Mouse (Mus musculus) urinary bladder, postnatal 36 days (tissue): ENCODE measurements around the gene Sh3bp1.
A peak's percentile ranks its signal among the peaks of the same experiment; 100 is the strongest.

Source experiments
- DNase-seq, 2 experiments: peaks; one replicate each; pipeline ENCODE4 v3.0.0; 2022; ENCODE audit warnings: low spot score in 2 of 2, mixed read lengths in 1 of 2

Gene Sh3bp1

GRCm38 (mm10) chr15:78899740-78900584 is at the start of gene Sh3bp1:
Gene Sh3bp1 (plus strand): TSS chr15:78899768.
- DNase-seq = peak; percentile 51 to 72

DNA sequence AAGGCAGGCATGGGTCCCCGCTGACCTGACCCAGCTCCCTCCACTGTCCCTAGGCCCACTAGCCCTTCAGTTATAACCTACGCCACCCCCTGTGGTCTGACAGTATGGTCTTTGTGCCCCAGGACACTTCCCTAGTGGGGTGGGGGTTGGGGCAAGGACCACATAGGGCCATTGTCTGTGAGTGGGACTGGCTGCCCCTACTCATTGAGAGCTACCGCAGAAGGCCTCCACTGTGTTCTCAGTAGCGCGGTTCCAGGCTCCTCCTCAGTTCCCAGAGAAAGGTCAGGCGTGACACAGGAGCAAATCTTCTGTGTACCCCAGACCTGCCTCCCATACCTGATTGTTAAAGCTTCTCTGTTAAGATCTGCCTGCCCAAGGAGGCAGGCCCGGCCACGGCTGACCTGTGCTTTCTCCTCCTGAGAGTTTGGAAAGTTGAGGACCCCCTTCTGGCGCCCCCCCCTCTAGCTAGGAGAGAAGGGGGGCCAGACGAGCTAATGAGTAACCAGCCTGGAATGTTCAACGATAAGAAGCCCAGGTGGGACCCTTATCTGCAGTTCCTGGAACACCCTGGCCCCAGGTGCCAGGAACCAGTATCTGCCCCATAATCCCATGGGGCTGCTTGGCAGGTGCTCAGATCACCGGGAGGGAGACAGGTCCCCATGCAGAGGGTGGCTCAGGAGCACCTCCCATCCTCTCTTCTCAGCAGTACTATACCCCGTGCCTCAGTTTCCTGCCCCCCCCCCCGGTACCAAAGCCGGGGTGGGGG is 49.3 kb upstream of the Sh3bp1 start:
- no peak for DNase-seq

GRCm38 (mm10) chr15:78850944-78851343 is 48.6 kb upstream of the Sh3bp1 start:
- no peak for DNase-seq

DNA sequence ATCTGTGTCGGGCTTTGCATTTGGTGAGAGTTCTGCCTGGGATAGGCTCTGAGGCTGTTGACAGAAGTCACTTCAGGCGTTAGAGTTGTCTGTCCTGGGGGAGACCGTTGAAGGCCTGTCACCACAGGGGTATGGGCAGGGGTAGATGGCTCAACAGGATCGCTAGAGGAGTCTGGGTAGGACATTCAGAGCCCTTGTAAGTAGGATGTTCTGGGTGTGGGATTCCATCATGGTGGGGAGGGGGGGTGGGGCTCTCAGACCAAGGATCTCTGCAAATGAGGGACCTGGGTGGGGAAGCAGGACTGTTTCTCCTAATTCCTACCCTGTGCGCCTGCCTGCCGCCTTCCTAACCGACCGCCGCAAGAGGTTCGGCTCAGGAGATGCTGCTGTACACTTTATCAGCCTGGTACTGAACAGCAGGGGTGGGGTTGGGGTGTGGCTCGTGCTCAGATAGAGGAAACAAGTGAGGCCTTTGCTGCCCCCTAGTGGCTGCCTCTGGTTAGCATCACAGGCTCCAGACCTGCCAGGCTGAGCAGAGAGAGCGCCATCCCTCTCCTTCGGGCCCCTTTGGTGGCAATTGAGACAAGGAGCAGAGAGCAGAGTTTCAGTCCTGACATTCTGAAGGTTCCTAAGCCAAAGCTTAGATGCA is 47.9 kb upstream of the Sh3bp1 start:
- peak; percentile 82 to 91 for DNase-seq

GRCm38 (mm10) chr15:78855303-78855965 is 44.1 kb upstream of the Sh3bp1 start, which contains the start of gene Lgals2:
Gene Lgals2 (minus strand): TSS chr15:78855529.
- no peak for DNase-seq

GRCm38 (mm10) chr15:78857009-78857408 is 42.6 kb upstream of the Sh3bp1 start:
- peak in 1 of 2 experiments; percentile 75 for DNase-seq

- DNase-seq = no peak
Measured at GRCm38 (mm10) chr15:78859311-78859710, 40.3 kb upstream of the Sh3bp1 start.

DNA sequence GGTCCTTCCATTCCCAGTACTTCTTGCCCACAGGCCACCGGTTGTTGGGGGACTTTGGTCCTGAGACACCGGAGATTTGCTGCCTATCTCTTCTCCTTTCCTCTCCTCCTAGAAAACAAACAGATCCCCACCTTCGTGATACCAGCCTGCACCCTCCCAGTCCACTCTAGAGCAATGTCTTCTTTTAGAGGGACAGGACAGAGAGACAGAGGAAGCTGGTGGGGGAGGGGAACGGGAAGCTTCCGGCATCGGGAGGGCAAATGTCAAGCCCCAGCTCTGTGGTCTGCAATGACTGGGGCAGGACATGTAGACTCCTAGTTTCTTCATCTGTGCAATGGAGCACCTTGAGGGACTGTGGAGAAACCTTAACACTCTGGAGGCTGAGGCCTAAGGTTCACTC is 39.9 kb upstream of the Sh3bp1 start:
- DNase-seq = no peak

- no peak for DNase-seq
Measured at GRCm38 (mm10) chr15:78862280-78862679, 37.3 kb upstream of the Sh3bp1 start.

GRCm38 (mm10) chr15:78863154-78863553 is 36.4 kb upstream of the Sh3bp1 start:
- DNase-seq = no peak

- no peak for DNase-seq
Measured at GRCm38 (mm10) chr15:78863852-78864253, 35.7 kb upstream of the Sh3bp1 start.

DNA sequence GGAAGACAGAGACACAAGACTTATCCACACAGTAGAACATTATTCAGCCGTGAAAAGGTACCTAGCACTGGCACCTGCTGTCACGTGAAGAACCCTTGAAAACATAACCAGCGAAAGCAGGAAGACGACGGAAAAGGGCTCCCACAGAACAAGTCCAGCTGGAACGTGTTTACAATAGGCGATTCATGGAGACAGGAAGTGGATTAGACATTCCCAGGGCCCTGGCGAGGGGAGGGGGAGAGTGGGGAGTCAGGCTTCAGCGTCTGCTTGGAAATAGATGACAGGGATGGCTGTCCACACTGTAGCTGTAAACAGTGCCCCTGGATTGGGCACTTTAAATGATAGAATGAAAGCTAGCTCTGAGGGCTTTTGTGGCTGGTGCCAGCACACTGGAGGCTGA is 31.2 kb upstream of the Sh3bp1 start:
- no peak for DNase-seq

GRCm38 (mm10) chr15:78868826-78869233 is 30.7 kb upstream of the Sh3bp1 start:
- no peak for DNase-seq

DNA sequence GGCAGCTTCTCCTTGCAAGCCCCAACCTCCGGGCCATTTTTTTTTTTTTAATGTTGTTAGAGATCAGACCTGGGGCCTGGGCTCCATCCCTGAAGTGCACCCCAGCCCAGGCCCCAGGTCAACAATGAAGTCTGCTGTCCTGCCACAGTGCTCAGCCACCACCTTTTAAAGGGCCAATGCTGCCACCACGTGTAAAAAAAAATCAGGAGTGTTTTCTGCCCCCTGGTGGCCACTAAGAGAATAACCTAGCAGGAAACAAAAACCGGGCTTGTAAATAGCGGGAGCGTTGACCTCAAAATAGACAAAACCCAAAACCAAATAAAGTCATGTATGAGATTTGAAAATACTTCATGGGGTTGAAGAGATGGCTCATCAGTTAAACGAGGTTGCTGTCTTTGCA is 29.8 kb upstream of the Sh3bp1 start:
- no peak for DNase-seq

- no peak for DNase-seq
Measured at GRCm38 (mm10) chr15:78872021-78872608, 27.5 kb upstream of the Sh3bp1 start.

- no peak for DNase-seq
Measured at GRCm38 (mm10) chr15:78873803-78874435, 25.6 kb upstream of the Sh3bp1 start.

- no peak for DNase-seq
Measured at GRCm38 (mm10) chr15:78874989-78875388, 24.6 kb upstream of the Sh3bp1 start.

DNA sequence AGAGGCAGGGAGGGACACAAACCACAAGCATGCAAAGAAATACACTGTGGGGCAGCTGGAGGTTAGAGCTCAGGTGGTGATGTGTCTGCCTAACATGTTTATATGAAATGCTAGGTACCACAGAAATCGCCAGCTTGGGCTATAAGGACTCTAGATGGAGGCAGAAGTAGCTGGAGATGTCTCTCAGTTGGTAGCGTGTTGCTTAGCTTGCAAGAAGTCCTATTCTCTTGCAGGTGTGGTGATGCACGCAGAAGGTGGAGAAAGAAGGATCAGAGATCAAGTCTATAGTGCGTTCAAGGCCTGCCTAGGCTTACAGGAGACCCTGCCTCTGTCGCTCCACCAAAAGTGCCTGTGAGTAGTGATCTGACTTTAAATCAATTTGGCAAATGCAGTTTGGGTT is 24.0 kb upstream of the Sh3bp1 start:
- DNase-seq = no peak

DNA sequence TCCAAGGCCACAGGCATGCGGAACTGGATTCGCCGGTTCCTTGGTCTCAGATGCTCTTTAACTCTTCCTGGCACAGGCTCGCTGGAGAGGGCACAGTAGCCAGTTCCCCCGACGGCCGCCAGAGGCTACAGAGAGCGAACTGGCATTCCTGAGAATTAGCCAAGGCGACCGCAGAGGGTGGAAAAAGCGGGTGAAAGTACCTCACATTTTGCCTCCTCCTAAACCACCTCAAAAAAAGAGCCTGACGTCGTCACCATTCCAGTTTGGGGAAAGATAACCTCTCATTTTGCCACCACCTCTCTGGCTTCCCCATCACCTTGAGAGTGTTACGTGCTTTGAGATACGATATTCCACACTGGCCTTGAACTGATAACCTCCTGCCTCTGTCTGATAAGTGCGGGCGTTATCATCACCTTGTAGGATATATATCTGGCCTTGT is 23.3 kb upstream of the Sh3bp1 start:
- peak; percentile 90 to 91 for DNase-seq

DNA sequence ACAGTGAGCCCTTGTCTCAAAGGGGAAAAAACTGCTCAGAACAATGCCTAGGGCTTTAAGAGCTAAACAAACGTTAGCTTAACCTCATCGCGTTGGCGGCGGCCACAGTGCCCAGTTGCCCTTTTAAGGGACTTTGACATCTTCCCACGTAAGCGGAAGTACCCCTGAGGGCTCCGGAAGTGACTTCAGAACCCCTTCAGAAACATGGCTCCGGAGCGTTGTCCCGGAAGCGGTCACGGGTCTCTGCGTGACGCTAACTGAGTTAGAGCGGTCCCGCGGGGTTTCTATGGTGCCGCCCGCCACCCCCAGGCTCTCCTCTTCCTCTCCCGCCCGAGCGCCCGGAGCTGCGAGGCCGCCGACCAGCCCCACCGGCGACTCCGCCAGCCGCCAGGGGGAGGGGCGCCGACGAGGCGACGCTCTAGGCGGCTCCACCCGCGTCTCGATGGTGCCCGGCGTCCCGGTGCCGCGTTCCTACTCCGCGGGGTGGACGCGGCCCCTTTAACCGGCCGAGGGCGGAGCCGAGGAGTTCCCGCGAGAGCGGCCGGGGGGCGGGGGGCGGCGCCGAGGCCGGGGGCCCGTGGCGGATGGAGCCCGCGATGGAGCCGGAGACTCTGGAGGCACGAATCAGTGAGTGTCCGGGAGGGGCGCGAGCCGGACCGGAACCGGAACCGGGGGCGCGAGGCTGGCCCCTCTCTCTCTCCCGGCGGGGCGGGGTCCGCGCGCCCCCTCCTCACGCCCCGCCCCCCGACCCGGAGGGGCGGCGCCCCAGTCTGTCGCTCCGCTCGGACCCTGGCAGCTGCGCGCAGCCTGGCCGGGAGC is 22.4 kb upstream of the Sh3bp1 start, which contains the start of gene Gga1:
TSS of gene Gga1 (plus strand) at position 200 of the 819 bp plus-strand sequence.
- peak; percentile 93 for DNase-seq
